Mouse (Mus musculus) thymus, postnatal 36 days (tissue): Measurements from ENCODE around the gene Anks1.

Experiments
- DNase-seq, 2 experiments: peaks; one replicate each; pipeline ENCODE4 v3.0.0; 2022; ENCODE audit warnings: mixed read lengths in 2 of 2

Gene Anks1

DNA sequence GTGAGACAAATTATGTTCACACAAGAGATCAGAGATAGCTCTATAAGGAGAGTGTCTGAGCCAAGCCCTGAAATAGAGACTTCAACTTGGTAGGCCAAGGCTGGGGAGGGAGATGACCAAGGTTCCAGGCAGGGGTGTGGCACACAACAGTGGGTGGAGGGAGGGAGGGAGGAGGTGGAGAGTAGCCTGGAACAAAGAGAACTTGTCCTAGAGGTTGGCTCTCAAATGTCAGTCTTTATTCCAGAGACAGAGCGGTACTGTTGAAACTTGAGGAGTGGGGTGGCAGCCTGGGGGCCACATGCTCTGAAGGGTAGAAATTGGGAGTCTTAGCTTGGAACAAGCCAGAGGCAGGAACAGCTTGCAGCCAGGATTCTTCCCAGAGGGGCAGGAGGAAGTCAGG, 91.7 kb downstream of the Anks1 start:
- no peak for DNase-seq

DNA sequence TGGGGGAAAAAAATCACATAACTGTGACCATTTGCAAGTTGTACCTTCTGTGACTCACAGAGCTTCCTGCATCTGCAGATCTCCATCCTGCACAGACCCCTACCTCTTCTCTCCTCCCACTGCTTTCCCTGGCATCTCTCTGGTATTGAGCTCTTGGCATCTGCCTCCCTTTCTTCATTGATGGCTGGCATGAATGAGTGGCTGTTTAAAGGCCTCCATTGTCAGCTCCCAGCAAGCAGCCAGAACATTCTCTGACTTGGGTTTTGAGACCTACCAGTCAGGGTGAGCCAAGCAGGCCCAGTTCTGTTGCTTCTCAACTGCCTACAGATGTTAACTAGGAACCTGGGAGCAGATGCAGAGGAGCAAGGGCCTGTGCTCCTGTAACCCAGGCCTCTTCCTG, 96.3 kb downstream of the Anks1 start:
- no peak for DNase-seq

DNA sequence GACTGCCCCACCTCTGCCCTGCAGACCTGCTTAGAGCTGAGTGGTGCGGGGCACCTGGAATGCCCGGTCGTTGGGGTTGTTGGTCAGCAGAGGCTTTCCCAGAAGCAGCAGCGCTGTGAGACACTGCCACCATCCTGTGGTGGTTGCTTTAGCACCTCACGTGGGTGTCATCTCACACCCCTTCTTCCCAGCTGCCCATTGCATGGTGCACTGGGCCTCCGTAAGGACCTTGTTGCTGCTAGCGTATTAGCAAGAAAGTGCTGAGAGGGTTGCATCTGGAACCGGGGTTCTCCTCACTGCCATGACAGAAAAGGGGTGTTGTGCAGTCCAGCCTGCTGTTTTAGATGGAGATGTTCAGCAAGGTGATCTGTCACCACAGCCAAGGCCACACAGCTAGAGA, 97.1 kb downstream of the Anks1 start:
- DNase-seq: peak; percentile 39 to 42

DNA sequence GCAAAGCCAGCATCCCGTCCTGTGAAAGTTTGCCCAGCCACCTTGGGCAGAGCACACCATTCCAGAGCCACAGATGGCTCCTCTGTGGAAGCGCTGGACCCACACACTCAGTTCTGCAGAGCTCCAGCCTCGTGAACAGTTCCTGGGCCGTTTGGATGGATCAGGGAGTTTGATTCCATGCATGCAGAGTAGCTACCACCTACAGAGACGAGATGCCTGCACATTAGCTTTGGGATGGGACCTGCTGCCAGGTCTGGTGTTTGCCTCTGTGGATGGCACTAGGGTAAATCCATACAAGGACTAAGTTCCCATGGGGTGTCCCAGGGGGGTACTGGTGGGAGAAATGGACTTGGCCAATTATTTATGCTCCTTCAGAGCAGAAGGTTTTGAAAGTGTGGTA, 97.5 kb downstream of the Anks1 start:
- no peak for DNase-seq

DNA sequence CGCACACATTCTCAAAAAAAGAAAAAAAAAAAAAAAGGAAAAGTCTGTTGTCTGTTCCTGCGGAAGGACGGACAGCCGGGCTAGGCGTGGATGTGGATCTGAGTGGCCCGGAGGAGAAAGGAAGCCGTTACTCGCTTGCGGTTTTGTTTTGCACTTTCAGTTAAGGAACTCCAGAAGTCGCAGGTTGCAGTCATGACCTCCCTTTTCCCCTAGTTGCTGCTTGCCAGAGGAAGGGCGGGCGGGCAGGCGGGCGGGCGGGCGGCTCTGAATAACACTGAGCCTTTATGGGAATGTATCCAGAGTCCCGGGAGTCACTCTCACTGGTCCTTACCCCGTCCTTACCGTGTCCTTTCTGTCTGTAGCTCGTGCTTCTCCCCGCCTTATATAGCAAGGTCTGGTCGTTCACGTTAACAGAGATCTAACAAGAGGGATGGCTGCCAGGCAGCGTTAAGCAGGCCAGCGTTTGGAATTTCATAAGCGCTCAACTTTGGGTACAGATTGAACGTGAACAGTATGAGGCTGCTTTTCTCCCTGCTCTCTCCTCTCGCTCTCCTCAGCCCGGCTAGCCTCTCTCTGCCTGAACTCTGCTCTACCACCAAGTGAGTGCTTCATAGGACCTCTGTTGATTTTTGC, 98.2 kb downstream of the Anks1 start:
- DNase-seq: peak; percentile 65 to 74

DNA sequence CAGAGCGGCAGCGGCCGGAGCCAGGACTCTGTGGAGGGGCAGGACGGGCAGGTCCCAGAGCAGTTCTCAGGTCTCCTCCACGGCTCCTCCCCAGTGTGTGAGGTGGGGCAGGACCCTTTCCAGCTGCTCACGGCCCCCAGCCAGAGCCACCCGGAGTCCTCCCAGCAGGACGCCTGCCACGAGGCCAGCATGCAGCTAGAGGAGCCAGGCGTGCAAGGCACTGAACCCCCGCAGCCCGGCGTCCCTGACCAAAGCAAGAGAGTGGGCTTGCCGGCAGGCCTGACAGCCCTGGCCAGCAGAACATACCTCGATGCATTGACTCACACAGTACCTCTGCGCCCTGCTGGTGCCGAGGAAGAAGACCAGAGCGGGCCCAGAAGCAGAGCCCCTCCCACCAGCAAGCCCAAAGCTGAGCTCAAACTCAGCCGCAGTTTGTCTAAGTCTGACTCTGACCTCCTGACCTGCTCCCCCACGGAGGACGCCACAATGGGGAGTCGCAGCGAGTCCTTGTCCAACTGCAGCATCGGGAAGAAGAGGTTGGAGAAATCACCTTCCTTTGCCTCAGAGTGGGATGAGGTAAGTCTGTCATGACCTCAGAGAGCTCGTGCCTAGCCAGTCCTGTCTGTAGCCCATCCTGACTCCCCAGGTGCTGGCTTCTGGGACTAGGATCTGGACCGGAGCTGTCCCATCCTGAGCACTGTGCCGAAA, 98.9 kb downstream of the Anks1 start:
- peak; percentile 64 to 68 for DNase-seq

DNA sequence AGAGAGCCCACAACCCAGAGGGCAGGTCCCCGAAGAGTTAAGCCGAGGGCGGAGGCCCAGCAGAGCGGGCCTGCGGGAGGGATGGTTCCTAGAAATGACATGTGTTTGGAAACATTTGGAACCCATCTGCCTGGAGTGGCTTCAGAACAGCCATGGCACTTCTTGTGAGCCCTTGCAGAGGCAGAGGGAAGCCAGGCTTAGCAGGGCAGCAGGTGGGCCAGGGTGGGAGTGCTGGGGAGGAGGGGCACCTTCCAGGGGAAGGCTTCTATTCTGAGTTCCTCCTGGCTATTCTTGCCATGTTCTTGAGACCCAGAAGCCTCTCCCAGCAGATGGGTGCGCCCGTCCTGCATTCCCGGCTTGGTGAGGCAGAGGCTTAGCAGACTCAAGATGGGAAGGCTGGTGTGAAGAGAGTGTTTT, 99.5 kb downstream of the Anks1 start:
- DNase-seq: peak; percentile 46 to 60

DNA sequence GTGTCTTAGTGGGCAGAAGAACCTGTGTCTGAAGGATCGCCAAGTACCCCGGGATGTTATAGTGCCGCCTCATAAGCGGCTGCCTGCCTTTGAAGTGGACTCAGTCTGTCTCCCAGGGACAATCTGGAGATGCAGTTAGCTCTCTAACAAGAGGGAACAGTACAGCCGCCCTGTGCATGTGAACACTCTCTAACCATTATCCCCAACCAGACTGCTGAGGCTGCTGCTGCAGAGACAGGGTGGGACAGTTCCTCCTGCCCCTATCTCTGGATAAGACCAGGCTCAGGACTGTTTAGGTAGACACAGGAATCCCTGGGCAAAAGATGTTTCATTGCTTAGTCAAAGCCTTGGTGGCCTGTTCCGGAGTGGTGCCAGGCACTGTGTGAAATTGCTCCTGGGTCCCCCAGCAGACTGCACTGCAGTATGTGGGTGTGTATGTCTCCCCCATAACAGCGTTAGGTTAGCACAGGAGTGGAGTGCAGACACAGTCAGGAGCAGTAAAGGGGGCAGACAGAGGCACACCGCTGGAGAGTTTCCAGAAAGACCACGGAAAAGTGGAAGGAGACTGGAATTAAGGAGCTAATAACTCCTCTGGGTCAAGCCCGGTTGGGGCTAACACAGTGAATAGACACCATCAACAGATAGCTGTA, 100.1 kb downstream of the Anks1 start:
- DNase-seq: peak; percentile 38 to 41

DNA sequence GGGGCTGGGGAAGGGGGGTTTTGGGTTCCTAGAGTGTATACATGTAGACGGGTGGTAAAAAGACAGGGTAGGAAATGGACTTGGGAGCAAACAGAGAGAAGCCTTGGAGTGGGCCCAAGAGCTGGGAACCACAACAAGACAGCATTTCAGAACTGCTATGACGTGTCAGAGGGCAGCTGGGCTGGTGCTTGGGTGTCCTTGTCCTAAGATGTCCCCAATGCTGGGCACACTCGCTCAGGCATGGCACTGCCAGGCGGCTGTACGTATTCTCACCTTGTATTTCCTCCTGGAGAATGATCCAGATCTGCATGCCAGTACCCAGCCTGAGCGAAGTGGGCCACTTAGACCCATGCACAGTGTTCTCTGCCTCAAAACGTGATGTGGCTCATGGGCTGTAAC, 100.6 kb downstream of the Anks1 start:
- DNase-seq: no peak

DNA sequence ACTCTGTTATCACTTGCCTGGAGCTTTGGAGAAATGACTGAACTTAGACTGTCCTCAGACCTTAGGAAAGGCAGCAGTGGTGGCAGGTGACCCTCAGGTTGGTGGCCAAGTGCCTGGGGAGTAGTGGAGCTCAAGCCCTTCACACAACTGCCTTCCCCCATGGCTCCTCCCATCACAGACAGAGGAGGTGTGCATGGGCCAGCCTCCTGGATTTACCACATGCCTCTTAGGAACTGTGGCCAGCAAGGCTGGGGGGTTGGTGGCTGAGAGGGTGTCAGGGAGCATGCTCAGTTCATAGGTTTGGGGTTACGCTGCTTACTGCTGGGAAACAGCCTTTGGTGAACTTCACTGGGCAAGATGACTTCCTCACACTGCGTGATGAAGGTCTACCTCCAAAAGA, 101.8 kb downstream of the Anks1 start:
- DNase-seq: no peak

DNA sequence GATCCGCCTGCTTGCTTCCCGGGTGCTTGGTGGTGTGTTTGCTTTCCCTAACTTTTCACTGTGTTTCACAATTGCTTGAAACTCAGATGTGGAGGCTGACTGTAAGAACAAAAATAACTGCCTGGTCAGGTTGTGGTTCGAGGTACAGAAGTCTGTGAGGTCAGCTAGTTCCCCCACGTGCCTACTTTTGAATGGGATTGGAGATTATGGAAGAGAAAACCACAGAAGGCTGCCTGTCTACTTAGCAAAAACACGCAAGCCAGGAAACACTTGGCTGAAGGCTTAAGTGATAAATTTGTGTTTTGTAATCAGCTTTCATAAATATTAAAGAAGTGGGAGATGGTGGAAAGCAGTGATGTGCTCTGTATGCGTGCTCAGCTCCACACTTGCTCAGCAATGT, 103.7 kb downstream of the Anks1 start:
- no peak for DNase-seq

DNA sequence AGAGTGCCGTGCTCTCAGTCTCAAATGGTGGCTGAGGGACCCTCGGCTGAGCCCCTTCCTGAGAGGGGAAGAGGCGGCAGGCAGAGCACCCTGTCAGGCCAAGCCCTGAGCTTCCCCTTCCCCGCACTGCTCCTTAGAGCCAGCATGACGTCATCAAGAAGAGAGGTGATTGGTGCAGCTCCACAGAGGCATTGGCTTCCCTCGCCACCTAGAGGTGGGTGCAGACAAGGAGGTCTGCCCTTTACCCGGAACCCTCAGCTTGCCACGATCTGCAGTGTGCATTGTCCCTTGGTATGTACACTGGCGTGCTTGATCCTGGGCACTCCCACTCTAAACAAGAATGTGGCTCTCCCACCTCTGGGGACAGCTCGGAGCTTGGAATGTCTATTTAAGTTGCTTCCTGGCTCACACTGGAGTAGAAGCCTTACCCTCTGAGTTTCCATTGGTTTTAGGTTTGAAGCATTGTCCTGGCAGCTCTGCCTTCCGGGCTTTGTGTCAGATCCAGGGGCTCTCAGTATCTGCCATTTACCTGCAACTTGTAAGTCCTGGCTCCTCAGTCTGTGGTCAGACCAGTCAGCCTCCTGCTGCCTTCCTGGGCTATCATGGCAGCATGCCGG, 104.3 kb downstream of the Anks1 start:
- DNase-seq: peak; percentile 82 to 91

DNA sequence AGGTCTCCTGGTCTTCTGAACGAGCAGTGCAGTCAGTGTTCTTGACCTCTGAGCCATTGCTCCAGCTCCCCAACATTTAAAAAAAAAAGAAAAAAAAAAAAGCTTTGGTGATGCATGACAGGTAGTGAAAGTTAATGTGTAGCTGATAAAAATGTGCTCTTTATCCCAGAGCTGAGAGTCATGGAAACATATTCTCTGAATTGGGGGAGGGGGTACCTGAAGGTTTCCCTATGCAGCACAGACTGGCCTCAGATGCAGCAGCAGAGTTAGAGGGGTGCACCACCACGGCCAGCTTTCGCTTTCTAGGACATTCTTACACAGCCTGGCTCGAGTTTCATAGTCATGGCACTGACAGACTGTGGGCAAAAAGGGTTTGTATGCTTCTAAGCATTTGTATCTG, 105.3 kb downstream of the Anks1 start:
- DNase-seq: no peak

DNA sequence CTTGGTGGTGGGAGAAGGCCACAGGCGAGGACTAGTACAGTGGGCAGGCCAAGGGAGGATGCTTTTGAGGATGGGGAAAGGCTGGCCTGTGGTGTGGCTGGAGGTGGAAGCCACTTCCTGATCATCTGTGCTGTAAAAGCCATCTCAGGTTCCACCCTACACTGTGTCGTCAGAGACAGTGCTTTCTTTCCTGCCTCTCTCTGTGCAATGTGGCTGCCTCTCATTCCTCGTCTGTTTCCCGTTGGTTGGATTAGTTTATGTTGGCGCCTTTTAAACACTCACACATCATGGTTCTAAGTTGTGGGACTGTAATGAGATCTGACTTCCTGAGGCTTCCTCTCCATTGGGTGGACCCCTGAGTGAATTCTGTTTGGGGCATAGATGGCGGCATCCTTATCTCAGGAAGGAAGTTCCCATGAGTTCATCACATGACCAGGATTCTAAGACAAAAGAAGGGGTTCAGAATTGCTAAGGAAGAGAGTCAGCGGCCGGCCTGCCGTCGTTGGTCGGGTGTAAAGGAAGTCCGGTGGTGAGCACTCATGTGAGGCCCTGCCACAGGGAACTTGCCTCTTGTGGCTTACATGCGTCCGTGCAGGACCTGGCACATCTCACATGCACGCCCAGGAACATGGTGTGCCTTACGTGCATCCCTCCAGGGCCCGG, 106.1 kb downstream of the Anks1 start:
- peak; percentile 47 to 53 for DNase-seq

DNA sequence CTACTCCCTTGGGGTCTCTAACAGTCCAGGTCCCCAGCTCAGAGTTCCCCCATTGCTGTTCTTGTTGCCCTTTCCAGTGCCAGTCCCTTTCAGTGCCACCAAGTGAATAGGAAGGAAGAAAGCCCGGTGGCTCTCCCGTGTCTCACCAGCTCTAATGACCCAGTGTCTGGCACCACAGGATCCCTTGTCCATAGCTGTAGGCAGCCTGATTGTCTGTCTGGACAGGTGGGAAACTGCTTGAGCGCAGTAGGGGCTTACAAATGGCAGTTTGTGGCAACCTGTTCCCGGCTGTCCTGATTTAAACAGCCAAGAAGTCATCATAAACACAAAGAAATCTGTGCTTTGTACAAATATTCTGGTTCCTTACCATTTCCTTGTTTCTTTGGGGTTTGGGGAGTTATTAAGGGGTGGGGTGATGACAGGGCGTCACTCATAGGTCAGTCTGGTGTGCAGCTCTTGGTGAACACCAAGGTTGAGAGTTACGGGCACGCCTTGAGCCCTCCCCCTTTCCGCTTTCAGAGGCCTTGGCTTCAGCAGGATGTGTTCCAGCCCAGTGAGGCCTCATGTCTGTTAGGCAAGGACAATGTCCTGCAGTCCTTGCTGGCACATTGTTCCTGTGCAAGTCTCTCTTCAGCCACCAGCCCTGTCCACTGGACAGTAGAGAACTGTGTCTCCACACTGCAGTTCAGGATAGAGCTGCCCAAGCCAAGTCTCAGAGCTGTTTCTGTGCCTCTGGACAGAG, 107.1 kb downstream of the Anks1 start:
- no peak for DNase-seq

DNA sequence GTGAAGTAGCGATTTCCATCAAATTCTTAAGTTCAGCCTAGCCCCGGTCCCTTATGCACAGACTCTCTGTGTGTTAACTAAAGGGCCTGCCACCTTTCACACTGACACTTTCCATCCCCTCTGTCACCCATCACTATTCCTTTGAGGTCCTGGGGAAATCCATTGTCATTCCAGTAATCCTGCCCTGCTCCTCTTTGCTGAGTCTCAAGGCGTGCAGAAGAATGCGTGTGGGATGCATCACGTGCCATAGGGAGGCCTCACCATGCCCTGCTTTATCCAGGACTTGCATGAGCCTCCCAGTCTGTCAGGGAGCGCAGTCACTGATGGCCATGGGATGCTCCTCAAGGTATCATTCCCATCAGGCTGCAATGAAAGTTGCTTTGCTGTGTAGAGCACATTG, 109.2 kb downstream of the Anks1 start:
- no peak for DNase-seq

DNA sequence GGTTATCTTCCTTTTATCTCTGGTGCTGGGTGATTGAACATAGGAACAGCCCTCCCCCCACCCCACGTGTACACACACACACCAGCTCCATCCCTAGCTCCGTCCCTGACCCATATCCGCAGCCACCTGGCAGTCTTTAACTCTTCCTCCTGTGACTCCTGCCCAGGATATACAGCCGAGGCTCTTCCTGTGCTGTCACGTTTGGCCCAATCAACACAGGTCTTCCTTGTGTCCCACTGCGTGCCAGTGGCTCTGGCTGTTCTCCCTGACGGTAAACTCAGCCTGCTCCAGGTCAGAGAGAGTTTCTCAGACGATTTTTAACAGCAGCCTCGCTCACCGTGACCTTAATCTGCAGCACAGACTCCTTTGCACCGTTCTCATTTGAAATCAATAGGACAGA, 109.7 kb downstream of the Anks1 start:
- DNase-seq: peak; percentile 19 to 55

DNA sequence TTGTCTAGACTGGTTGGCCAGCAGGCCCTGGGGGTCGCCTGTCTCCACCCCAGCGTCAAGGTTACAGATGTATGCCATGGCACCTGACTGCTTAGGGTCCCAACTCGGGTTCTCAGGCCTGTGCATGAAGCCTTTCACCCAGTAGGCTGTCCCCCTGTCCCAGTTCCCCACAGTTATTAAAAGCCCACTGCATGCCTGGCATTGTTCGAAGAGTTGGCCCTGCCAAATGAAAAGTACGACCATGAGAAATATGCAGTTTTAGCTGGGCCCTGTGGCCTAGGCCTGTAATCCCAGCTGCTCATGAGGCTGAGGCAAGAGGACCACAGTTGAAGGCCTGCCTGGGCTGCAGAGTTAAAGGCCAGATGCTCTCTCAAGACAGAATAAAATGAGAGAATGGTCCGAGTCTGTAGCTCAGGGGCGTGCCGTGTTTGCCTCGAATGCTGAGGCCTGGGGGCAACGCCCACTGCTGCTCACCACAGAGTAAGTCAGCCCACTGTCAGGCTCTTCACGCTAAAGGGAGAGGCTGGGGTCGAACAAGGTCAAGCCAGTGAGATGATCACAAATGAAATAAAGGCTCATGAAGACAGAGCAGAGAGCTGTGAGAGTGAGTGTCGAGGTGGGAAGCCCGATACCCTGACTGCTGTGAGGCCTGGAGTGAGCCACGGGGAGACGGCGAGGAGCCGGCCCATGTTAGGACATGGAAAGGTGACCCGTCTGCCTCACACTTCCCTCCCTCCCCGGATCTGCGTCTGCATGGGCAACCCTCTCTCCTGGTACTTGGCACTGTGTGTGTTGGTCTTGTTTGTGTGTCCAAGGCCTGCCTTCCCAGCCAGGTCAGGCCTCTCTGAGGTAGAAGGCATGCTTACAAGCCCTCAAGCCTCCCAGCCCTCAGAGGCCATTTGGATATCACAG, 110.9 kb downstream of the Anks1 start:
- DNase-seq: no peak

DNA sequence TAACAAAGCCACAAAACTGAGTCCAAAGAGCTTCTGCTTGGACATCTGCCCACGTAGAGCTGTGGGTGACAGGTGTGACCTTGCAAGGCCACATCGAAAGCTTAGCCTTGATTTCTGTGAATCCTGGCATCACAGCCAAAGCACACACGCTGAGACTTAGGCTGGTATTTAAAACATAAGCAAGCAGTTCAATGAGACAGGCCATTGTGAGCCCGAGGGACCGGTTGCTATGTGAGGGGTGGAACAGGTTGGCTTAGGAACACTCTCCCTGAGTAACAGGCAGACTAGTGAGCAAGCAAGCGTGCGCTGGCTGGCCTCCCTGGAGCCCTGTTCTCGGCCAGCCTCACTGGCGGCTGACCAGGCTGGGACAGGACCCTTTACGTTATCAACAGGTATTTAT, 112.8 kb downstream of the Anks1 start:
- DNase-seq: no peak

DNA sequence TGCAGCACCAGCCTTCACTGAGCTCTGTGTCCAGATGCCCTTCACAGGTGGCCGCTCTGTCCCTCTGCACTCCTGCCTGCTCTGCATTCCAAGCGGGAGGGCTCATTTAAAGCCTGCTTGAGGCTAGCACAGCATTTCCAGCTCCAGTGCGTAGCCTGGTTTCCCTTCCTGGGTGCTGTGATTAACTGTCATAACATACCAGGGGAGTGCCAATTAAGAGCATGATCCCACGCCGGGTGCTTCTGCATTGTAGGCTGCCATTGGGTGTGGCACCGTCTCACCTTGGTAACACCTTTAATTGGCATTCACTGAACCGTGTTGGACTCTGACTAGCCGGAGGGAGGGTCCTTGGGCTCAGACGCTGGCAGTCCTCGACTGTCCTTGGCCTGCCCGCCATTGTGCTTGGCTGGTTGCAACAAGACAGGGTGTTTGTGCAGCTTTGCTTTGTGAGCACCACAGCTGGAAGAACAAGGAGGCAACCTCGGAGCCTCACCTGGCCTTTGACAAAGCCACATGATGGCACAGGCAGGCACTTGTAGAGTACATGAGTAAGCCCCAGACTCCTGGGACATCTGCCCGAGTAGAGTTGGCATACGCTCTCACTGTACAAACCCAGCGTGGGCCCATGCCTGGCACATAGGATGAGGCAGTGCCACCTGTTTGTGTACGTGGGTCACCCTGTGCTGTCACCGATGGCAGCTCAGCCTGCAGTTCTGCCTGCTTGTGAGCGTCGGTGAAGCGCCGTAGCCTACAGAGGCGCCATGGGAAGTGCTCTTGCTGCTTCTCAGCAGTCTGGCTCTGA, 113.9 kb downstream of the Anks1 start:
- peak in 1 of 2 experiments; percentile 40 for DNase-seq
